Mouse (Mus musculus): ENCODE measurements around the gene Erc2. TPM values are rescaled to one million over a fixed set of nuclear protein-coding genes. Genes with fewer than 3 reads are reported as not detected.

Erc2 gene
- polyA plus RNA-seq, 1 experiment, result 0.10 TPM

GRCm38 (mm10) chr14:28509441-28510340, 887.5 kb downstream of the Erc2 start:
- TF ChIP-seq FLI1 (IDR thresholded peaks at IDR 0.05; ENCODE audit: low read length), result no peak
- no peak for TF ChIP-seq GATA1 (IDR thresholded peaks at IDR 0.05; ENCODE audit: borderline replicate concordance, low read length)
- no peaks in the 10 kb centered on the region for H3K9me3 ChIP-seq
- peaks cover 13% of the 10 kb centered on the region; the same call in 1 of the 2 replicates for H3K4me1 ChIP-seq
- no peaks in the 10 kb centered on the region for H3K36me3 ChIP-seq (replicated peaks; ENCODE audit: low read length)
- H3K27me3 ChIP-seq (replicated peaks), result peaks cover 82% of the 10 kb centered on the region
- H3K4me3 ChIP-seq (replicated peaks), result no peak overlapping the region

- Histone ChIP-seq H3K27me3 (replicated peaks) (peaks cover 75% of the 10 kb centered on the region), H3K36me3 (replicated peaks; ENCODE audit: low read length) (no peaks in the 10 kb centered on the region), H3K9me3 (no peaks in the 10 kb centered on the region), H3K4me1 (peaks cover 5% of the 10 kb centered on the region; the same call in 1 of the 2 replicates), H3K4me3 (replicated peaks) (no peak overlapping the region)
- TF ChIP-seq FLI1 (IDR thresholded peaks at IDR 0.05; ENCODE audit: low read length), result no peak
- no peak for TF ChIP-seq GATA1 (IDR thresholded peaks at IDR 0.05; ENCODE audit: borderline replicate concordance, low read length)
Observed at GRCm38 (mm10) chr14:28510341-28511028, 888.3 kb downstream of the Erc2 start.

- Histone ChIP-seq H3K36me3 (replicated peaks; ENCODE audit: low read length) (no peaks in the 10 kb centered on the region), H3K4me1 (no peaks in the 10 kb centered on the region), H3K9me3 (no peaks in the 10 kb centered on the region), H3K27me3 (replicated peaks) (peaks cover 69% of the 10 kb centered on the region), H3K4me3 (replicated peaks) (no peak overlapping the region)
- TF ChIP-seq GATA1 (IDR thresholded peaks at IDR 0.05; ENCODE audit: borderline replicate concordance, low read length), result no peak
Observed at GRCm38 (mm10) chr14:28511029-28511651, 888.9 kb downstream of the Erc2 start.

- Histone ChIP-seq H3K4me1 (no peaks in the 10 kb centered on the region), H3K27me3 (replicated peaks) (peaks cover 50% of the 10 kb centered on the region), H3K9me3 (peaks cover 2% of the 10 kb centered on the region), H3K4me3 (replicated peaks) (no peak overlapping the region), H3K36me3 (replicated peaks; ENCODE audit: low read length) (no peaks in the 10 kb centered on the region)
- TF ChIP-seq FLI1 (IDR thresholded peaks at IDR 0.05; ENCODE audit: low read length) (no peak), GATA1 (IDR thresholded peaks at IDR 0.05; ENCODE audit: borderline replicate concordance, low read length) (no peak)
Observed at GRCm38 (mm10) chr14:28512805-28513590, 890.8 kb downstream of the Erc2 start.

- TF ChIP-seq FLI1 (IDR thresholded peaks at IDR 0.05; ENCODE audit: low read length) (no peak), GATA1 (IDR thresholded peaks at IDR 0.05; ENCODE audit: borderline replicate concordance, low read length) (no peak)
- Histone ChIP-seq H3K4me1 (no peaks in the 10 kb centered on the region), H3K9me3 (peaks cover 9% of the 10 kb centered on the region), H3K4me3 (replicated peaks) (no peak overlapping the region), H3K27me3 (replicated peaks) (peaks cover 38% of the 10 kb centered on the region), H3K36me3 (replicated peaks; ENCODE audit: low read length) (no peaks in the 10 kb centered on the region)
Observed at GRCm38 (mm10) chr14:28514171-28514570, 891.9 kb downstream of the Erc2 start.

- no peaks in the 10 kb centered on the region for H3K36me3 ChIP-seq (replicated peaks; ENCODE audit: low read length)
- H3K27me3 ChIP-seq (replicated peaks), result peaks cover 27% of the 10 kb centered on the region
- TF ChIP-seq FLI1 (IDR thresholded peaks at IDR 0.05; ENCODE audit: low read length) (no peak), GATA1 (IDR thresholded peaks at IDR 0.05; ENCODE audit: borderline replicate concordance, low read length) (no peak)
- H3K4me3 ChIP-seq (replicated peaks), result no peak overlapping the region
- no peaks in the 10 kb centered on the region for H3K4me1 ChIP-seq
- peaks cover 18% of the 10 kb centered on the region for H3K9me3 ChIP-seq
Observed at GRCm38 (mm10) chr14:28515331-28515730, 893.1 kb downstream of the Erc2 start.

GRCm38 (mm10) chr14:28517631-28518560, 895.7 kb downstream of the Erc2 start:
- Histone ChIP-seq H3K4me3 (replicated peaks) (no peak overlapping the region), H3K4me1 (no peaks in the 10 kb centered on the region), H3K36me3 (replicated peaks; ENCODE audit: low read length) (no peaks in the 10 kb centered on the region), H3K9me3 (peaks cover 34% of the 10 kb centered on the region), H3K27me3 (replicated peaks) (peaks cover 8% of the 10 kb centered on the region)
- TF ChIP-seq FLI1 (IDR thresholded peaks at IDR 0.05; ENCODE audit: low read length) (no peak), GATA1 (IDR thresholded peaks at IDR 0.05; ENCODE audit: borderline replicate concordance, low read length) (no peak)

GRCm38 (mm10) chr14:28521106-28521505, 898.9 kb downstream of the Erc2 start:
- TF ChIP-seq FLI1 (IDR thresholded peaks at IDR 0.05; ENCODE audit: low read length) (no peak), GATA1 (IDR thresholded peaks at IDR 0.05; ENCODE audit: borderline replicate concordance, low read length) (no peak)
- H3K9me3 ChIP-seq, result peaks cover 34% of the 10 kb centered on the region
- no peaks in the 10 kb centered on the region for H3K36me3 ChIP-seq (replicated peaks; ENCODE audit: low read length)
- H3K27me3 ChIP-seq (replicated peaks), result peaks cover 2% of the 10 kb centered on the region
- no peaks in the 10 kb centered on the region for H3K4me1 ChIP-seq
- no peak overlapping the region for H3K4me3 ChIP-seq (replicated peaks)
